Mouse (Mus musculus): ENCODE results near the gene Tubb3.

DNA sequence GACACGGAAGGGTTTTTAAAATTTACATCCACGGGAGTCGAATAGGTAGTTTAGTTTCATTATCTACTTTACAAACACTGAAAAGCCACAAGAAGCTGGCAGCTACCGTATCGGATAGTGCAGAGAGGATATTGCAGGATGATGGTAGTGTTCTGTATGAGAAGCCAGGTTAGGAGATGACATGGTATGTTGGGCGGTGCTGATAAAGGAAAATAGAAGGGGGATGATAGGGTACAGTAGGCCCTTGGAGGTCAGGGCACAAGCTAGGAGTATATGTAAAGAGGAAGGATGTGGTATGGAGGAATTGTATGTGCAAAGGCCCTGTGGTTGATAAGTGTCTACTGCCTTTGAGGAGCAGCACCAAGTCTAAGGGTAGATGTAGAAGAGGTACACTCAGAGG lies 43.3 kb downstream of the Tubb3 start:
- TF ChIP-seq POLR2A (IDR thresholded peaks at IDR 0.05; ENCODE audit: borderline replicate concordance, insufficient read depth, low read length) = no peak
- TF ChIP-seq CTCF (IDR thresholded peaks at IDR 0.05; ENCODE audit: borderline replicate concordance, insufficient read depth, low read depth, low read length) = no peak
